Mouse (Mus musculus): ENCODE results near the gene Dcaf4. TPM values are rescaled to one million over a fixed set of nuclear protein-coding genes. Genes with fewer than 3 reads are reported as not detected.

The Dcaf4 gene
- polyA plus RNA-seq, 1 experiment from 2014 or later = 37.3 TPM

DNA sequence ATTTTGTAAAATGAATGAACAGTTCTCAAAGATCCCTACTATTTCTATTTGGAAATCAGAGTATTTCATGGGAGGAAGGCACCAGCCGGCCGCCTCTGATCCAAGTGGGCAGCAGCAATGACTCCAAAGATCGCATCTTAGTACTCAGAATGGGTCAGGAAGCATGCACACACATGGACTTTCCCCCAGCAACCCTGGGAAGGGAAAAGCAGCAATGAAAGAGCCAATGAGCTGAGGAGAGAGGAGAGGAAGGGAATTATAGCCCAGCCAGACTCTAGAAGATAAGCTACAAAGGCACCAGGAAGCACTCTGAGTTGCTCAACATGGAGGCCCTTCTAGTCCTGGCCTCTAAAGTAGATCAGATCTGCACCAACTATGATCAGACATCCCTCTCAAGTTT lies 60.0 kb downstream of the Dcaf4 start:
- no peak overlapping the region for H3K4me2 ChIP-seq (replicated peaks)
- no peak overlapping the region for H3K9ac ChIP-seq
- no peak overlapping the region for H3K27ac ChIP-seq
- peaks cover 10% of the 10 kb centered on the region; the same call in 1 of the 2 replicates for H3K4me1 ChIP-seq (replicated peaks; ENCODE audit: control insufficient read depth, insufficient read depth, low read length)
- H3K9me3 ChIP-seq (ENCODE audit: control insufficient read depth, low read length) = no peaks in the 10 kb centered on the region
- peaks cover 44% of the 10 kb centered on the region for H3K36me3 ChIP-seq (replicated peaks; ENCODE audit: control insufficient read depth, insufficient read depth)
- no peaks in the 10 kb centered on the region for H3K27me3 ChIP-seq (ENCODE audit: control insufficient read depth, insufficient read depth, low read length)
- DNase-seq (ENCODE audit: low spot score) (no peak), ATAC-seq (ENCODE audit: low FRiP score) (no peak)
- WGBS = 95% methylated on average over 3 of the region's 3 CpGs
- H3K4me3 ChIP-seq (replicated peaks; ENCODE audit: low read length) = no peak overlapping the region

GRCm38 (mm10) chr12:83582106-83582505 lies 61.8 kb downstream of the Dcaf4 start:
- no peak overlapping the region for H3K9ac ChIP-seq
- ATAC-seq (ENCODE audit: low FRiP score) = no peak
- WGBS = 58% methylated on average over 4 of the region's 4 CpGs
- H3K27ac ChIP-seq = no peak overlapping the region
- H3K36me3 ChIP-seq (replicated peaks; ENCODE audit: control insufficient read depth, insufficient read depth) = peaks cover 48% of the 10 kb centered on the region
- no peaks in the 10 kb centered on the region for H3K27me3 ChIP-seq (ENCODE audit: control insufficient read depth, insufficient read depth, low read length)
- no peak overlapping the region for H3K4me2 ChIP-seq (replicated peaks)
- peaks cover 10% of the 10 kb centered on the region; the same call in 1 of the 2 replicates for H3K4me1 ChIP-seq (replicated peaks; ENCODE audit: control insufficient read depth, insufficient read depth, low read length)
- no peak overlapping the region for H3K4me3 ChIP-seq (replicated peaks; ENCODE audit: low read length)
- no peaks in the 10 kb centered on the region for H3K9me3 ChIP-seq (ENCODE audit: control insufficient read depth, low read length)
- no peak for DNase-seq (ENCODE audit: low spot score)

- WGBS = 70% methylated on average over 4 of the region's 4 CpGs
- H3K9ac ChIP-seq = no peak overlapping the region
- DNase-seq (ENCODE audit: low spot score) = no peak
- no peaks in the 10 kb centered on the region for H3K9me3 ChIP-seq (ENCODE audit: control insufficient read depth, low read length)
- no peak for ATAC-seq (ENCODE audit: low FRiP score)
- H3K4me2 ChIP-seq (replicated peaks) = no peak overlapping the region
- H3K4me1 ChIP-seq (replicated peaks; ENCODE audit: control insufficient read depth, insufficient read depth, low read length) = peaks cover 10% of the 10 kb centered on the region; the same call in 1 of the 2 replicates
- no peaks in the 10 kb centered on the region for H3K27me3 ChIP-seq (ENCODE audit: control insufficient read depth, insufficient read depth, low read length)
- no peak overlapping the region for H3K27ac ChIP-seq
- H3K4me3 ChIP-seq (replicated peaks; ENCODE audit: low read length) = no peak overlapping the region
- H3K36me3 ChIP-seq (replicated peaks; ENCODE audit: control insufficient read depth, insufficient read depth) = peaks cover 48% of the 10 kb centered on the region
These were observed 62.5 kb downstream of the Dcaf4 start for GRCm38 (mm10) chr12:83582747-83583146.

DNA sequence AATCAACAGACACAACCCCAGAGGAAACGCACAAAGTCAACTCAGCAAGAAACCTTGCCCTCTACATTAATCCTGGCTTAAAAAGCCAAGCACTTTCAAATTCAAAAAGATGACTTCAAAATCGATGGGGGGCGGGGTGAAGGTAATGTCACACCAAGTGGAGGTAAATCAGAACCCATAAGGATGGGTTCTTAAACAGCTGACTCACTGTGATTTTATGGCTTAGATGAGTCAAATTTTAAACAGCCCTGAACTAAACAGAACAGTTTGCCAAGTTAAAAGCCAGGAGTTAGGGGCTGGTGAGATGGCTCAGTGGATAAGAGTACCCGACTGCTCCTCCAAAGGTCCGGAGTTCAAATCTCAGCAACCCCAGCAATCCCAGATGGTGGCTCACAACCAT lies 66.4 kb downstream of the Dcaf4 start:
- Histone ChIP-seq H3K27ac (no peak overlapping the region), H3K4me1 (replicated peaks; ENCODE audit: control insufficient read depth, insufficient read depth, low read length) (no peaks in the 10 kb centered on the region), H3K4me2 (replicated peaks) (no peak overlapping the region), H3K36me3 (replicated peaks; ENCODE audit: control insufficient read depth, insufficient read depth) (peaks cover 78% of the 10 kb centered on the region), H3K4me3 (replicated peaks; ENCODE audit: low read length) (no peak overlapping the region), H3K9ac (no peak overlapping the region), H3K9me3 (ENCODE audit: control insufficient read depth, low read length) (no peaks in the 10 kb centered on the region), H3K27me3 (ENCODE audit: control insufficient read depth, insufficient read depth, low read length) (no peaks in the 10 kb centered on the region)
- DNase-seq (ENCODE audit: low spot score) (no peak), ATAC-seq (ENCODE audit: low FRiP score) (no peak)
- WGBS = 98% methylated on average over 5 of the region's 5 CpGs

Other genes starting within 250 kb of the Dcaf4 start
- 23.9 TPM in 2 replicates for gene Dpf3, start 32.8 kb upstream of the Dcaf4 start, polyA plus RNA-seq (2014; fragmentation: Nextera tagmentation; extraction: Ambion mirVana)
- 22.8 and 25.3 TPM in 2 replicates for gene Zfyve1, start 76.8 kb downstream of the Dcaf4 start, polyA plus RNA-seq (2014; fragmentation: Nextera tagmentation; extraction: Ambion mirVana)
- 171 and 197 TPM in 2 replicates for gene Rbm25, start 110.8 kb downstream of the Dcaf4 start, polyA plus RNA-seq (2014; fragmentation: Nextera tagmentation; extraction: Ambion mirVana)
- 75.0 and 83.6 TPM in 2 replicates for gene Psen1, start 167.7 kb downstream of the Dcaf4 start, polyA plus RNA-seq (2014; fragmentation: Nextera tagmentation; extraction: Ambion mirVana)
- 0.26 and 0.44 TPM in 2 replicates for gene Papln, start 243.2 kb downstream of the Dcaf4 start, polyA plus RNA-seq (2014; fragmentation: Nextera tagmentation; extraction: Ambion mirVana)

Data from hindbrain, embryonic 14.5 days (tissue).